Mouse (Mus musculus): ENCODE results near the gene Zfp12. TPM values are rescaled to one million over a fixed set of nuclear protein-coding genes. Genes with fewer than 3 reads are reported as not detected.

Gene Zfp12
- total and polyA plus RNA-seq, 2 experiments, result 4.6 to 6.4 TPM

DNA sequence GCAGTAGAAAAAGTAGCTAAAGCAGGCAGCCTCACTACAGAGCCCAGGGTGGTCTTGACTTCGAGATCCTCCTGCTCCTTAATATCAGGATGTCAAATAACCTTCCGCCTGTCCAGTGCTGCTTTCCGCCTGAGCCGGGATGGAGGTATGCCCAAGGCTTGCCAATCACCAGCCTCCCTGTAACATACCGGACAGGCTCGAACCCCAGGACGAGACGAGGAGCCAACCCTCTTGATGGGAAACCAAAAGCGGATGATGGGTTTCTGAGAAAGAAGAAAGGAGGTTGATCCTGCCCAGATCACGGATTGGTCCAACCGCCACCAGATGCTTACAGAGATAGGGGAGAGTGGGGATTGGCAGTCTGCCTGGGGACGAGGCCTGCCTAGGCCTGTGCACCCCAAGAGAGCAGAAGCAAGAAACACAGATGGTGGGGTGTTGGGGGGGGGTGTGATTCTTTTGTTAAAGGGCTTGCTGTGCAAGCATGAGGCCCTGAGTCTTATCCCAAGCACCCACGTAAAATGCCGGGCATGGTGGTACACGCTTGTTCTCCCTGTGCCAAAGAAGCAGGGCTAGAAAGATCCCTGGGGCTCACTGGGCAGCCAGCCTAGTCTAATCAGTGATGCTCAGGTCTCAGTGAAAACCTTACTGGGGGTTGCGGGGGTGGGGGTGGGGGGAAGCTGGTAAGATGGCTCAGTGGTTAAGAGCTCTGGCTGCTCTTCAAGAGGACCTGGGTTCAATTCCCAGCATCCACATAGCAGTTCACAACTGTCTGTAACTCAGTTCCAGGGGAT lies 37.8 kb downstream of the Zfp12 start:
- peaks cover 6% of the 10 kb centered on the region for H3K4me1 ChIP-seq (ENCODE audit: control insufficient read depth, insufficient read depth, low read length)
- H3K27ac ChIP-seq (replicated peaks; ENCODE audit: insufficient read depth, low read depth, low read length), result no peak overlapping the region
- WGBS, result 91% methylated on average over 16 of the region's 16 CpGs
- TF ChIP-seq POLR2A (IDR thresholded peaks at IDR 0.05; ENCODE audit: extremely low read depth, insufficient read depth, low read length), result no peak
- no peak for TF ChIP-seq CTCF (IDR thresholded peaks at IDR 0.05; ENCODE audit: low read depth, low read length)
- no peaks in the 10 kb centered on the region for H3K36me3 ChIP-seq (ENCODE audit: control insufficient read depth, insufficient read depth, low read length)
- DNase-seq (ENCODE audit: extremely low read depth, low read depth, low spot score), result no peak
- no peak overlapping the region for H3K4me3 ChIP-seq (ENCODE audit: insufficient read depth, low read depth, low read length)
- H3K79me2 ChIP-seq (ENCODE audit: control insufficient read depth, insufficient read depth, low read length), result no peaks in the 10 kb centered on the region
- no peak overlapping the region for H3K9ac ChIP-seq (ENCODE audit: low read depth, low read length)
- H3K27me3 ChIP-seq (ENCODE audit: control insufficient read depth, insufficient read depth, low read length), result no peaks in the 10 kb centered on the region

GRCm38 (mm10) chr5:143275761-143276160 lies 40.8 kb downstream of the Zfp12 start:
- no peak for DNase-seq (ENCODE audit: extremely low read depth, low read depth, low spot score)
- Histone ChIP-seq H3K79me2 (ENCODE audit: control insufficient read depth, insufficient read depth, low read length) (no peaks in the 10 kb centered on the region), H3K9ac (ENCODE audit: low read depth, low read length) (no peak overlapping the region), H3K4me3 (ENCODE audit: insufficient read depth, low read depth, low read length) (no peak overlapping the region), H3K27me3 (ENCODE audit: control insufficient read depth, insufficient read depth, low read length) (0 out of 2 replicates have a peak, but pooled peaks cover 2% of the 10 kb centered on the region), H3K27ac (replicated peaks; ENCODE audit: insufficient read depth, low read depth, low read length) (no peak overlapping the region), H3K36me3 (ENCODE audit: control insufficient read depth, insufficient read depth, low read length) (no peaks in the 10 kb centered on the region), H3K4me1 (ENCODE audit: control insufficient read depth, insufficient read depth, low read length) (no peaks in the 10 kb centered on the region)
- 64% methylated on average over 5 of the region's 5 CpGs for WGBS
- TF ChIP-seq CTCF (IDR thresholded peaks at IDR 0.05; ENCODE audit: low read depth, low read length), result no peak
- TF ChIP-seq POLR2A (IDR thresholded peaks at IDR 0.05; ENCODE audit: extremely low read depth, insufficient read depth, low read length), result no peak

GRCm38 (mm10) chr5:143279247-143279646 lies 44.3 kb downstream of the Zfp12 start:
- DNase-seq (ENCODE audit: extremely low read depth, low read depth, low spot score), result no peak
- 49% methylated on average over 10 of the region's 10 CpGs for WGBS
- Histone ChIP-seq H3K36me3 (ENCODE audit: control insufficient read depth, insufficient read depth, low read length) (no peaks in the 10 kb centered on the region), H3K4me1 (ENCODE audit: control insufficient read depth, insufficient read depth, low read length) (no peaks in the 10 kb centered on the region), H3K27me3 (ENCODE audit: control insufficient read depth, insufficient read depth, low read length) (0 out of 2 replicates have a peak, but pooled peaks cover 2% of the 10 kb centered on the region), H3K79me2 (ENCODE audit: control insufficient read depth, insufficient read depth, low read length) (no peaks in the 10 kb centered on the region), H3K4me3 (ENCODE audit: insufficient read depth, low read depth, low read length) (no peak overlapping the region), H3K9ac (ENCODE audit: low read depth, low read length) (no peak overlapping the region), H3K27ac (replicated peaks; ENCODE audit: insufficient read depth, low read depth, low read length) (no peak overlapping the region)
- TF ChIP-seq POLR2A (IDR thresholded peaks at IDR 0.05; ENCODE audit: extremely low read depth, insufficient read depth, low read length) (no peak), CTCF (IDR thresholded peaks at IDR 0.05; ENCODE audit: low read depth, low read length) (no peak)

DNA sequence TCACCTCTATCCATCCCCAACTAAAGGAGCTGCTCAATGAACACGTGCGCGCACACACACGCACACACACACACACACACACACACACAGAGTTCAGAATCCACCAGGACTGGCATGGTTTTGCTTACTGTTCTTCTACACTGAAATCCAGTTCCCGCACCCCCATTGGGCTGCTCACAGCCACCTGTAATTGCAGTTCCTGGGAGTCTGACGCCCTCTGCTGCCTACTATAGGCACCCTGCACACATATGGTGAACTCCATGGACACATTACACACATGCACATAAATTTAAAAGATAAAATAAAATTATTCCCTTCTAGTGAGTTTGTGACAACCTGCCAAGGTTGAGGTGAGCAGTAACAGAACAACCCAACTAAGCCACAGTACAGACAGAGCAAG lies 49.8 kb downstream of the Zfp12 start:
- Histone ChIP-seq H3K4me1 (ENCODE audit: control insufficient read depth, insufficient read depth, low read length) (no peaks in the 10 kb centered on the region; the same call in 1 of the 2 replicates), H3K4me3 (ENCODE audit: insufficient read depth, low read depth, low read length) (no peak overlapping the region), H3K36me3 (ENCODE audit: control insufficient read depth, insufficient read depth, low read length) (no peaks in the 10 kb centered on the region), H3K9ac (ENCODE audit: low read depth, low read length) (no peak overlapping the region), H3K79me2 (ENCODE audit: control insufficient read depth, insufficient read depth, low read length) (no peaks in the 10 kb centered on the region), H3K27ac (replicated peaks; ENCODE audit: insufficient read depth, low read depth, low read length) (no peak overlapping the region), H3K27me3 (ENCODE audit: control insufficient read depth, insufficient read depth, low read length) (peaks cover 11% of the 10 kb centered on the region; the same call in 1 of the 2 replicates)
- no peak for TF ChIP-seq POLR2A (IDR thresholded peaks at IDR 0.05; ENCODE audit: extremely low read depth, insufficient read depth, low read length)
- peak; percentile 43 for TF ChIP-seq CTCF (IDR thresholded peaks at IDR 0.05; ENCODE audit: low read depth, low read length)
- WGBS, result 64% methylated on average over 6 of the region's 6 CpGs
- DNase-seq (ENCODE audit: extremely low read depth, low read depth, low spot score), result no peak

DNA sequence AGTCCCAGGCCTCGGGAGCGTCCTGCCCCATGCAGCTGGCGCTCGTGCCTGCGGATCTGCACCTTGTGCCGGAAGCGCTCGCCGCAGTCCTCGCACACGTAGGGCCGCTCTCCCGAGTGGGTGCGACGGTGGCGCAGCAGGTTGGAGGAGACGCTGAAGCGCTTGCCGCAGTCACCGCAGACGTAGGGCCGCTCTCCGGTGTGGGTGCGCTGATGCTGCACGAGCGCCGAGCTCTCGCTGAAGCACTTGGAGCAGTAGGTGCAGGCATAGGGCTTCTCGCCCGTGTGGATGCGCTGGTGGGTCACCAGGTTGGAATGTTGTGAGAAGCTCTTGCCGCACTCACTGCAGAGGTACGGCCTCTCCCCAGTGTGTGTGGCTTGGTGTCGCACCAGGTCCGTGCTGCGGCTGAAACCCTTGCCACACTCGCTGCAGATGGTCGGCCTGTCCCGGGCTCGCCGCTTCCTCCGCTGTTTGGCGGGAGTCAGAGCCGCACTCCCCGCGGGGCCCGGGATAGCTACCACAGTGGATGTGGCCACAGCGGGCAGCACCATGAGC lies 52.9 kb downstream of the Zfp12 start:
- Histone ChIP-seq H3K4me3 (ENCODE audit: insufficient read depth, low read depth, low read length) (peak overlapping the region; percentile 2; the same call in 1 of the 2 replicates), H3K79me2 (ENCODE audit: control insufficient read depth, insufficient read depth, low read length) (no peaks in the 10 kb centered on the region), H3K9ac (ENCODE audit: low read depth, low read length) (no peak overlapping the region), H3K27me3 (ENCODE audit: control insufficient read depth, insufficient read depth, low read length) (peaks cover 10% of the 10 kb centered on the region; the same call in 1 of the 2 replicates), H3K27ac (replicated peaks; ENCODE audit: insufficient read depth, low read depth, low read length) (no peak overlapping the region), H3K4me1 (ENCODE audit: control insufficient read depth, insufficient read depth, low read length) (no peaks in the 10 kb centered on the region; the same call in 1 of the 2 replicates), H3K36me3 (ENCODE audit: control insufficient read depth, insufficient read depth, low read length) (no peaks in the 10 kb centered on the region)
- TF ChIP-seq POLR2A (IDR thresholded peaks at IDR 0.05; ENCODE audit: extremely low read depth, insufficient read depth, low read length) (no peak), CTCF (IDR thresholded peaks at IDR 0.05; ENCODE audit: low read depth, low read length) (no peak)
- WGBS, result 10% methylated on average over 48 of the region's 48 CpGs
- no peak for DNase-seq (ENCODE audit: extremely low read depth, low read depth, low spot score)

Data from liver, adult 2 months (tissue).